Mouse (Mus musculus) cerebellum, postnatal 10 days (tissue): ENCODE measurements around the gene Cdk2ap2.

Experiments used
- DNase-seq, 2 experiments: peaks; one replicate each; pipeline ENCODE4 v3.0.0; 2021; ENCODE audit warnings: mixed read lengths in 2 of 2

The Cdk2ap2 gene

GRCm38 (mm10) chr19:4142416-4143173 lies 45.6 kb downstream of the Cdk2ap2 start:
- DNase-seq: peak; percentile 68 to 73

GRCm38 (mm10) chr19:4143759-4144268 lies 46.8 kb downstream of the Cdk2ap2 start, which contains the start of gene Cabp4:
Gene Cabp4, minus strand, starts transcription at chr19:4144033.
- no peak for DNase-seq

GRCm38 (mm10) chr19:4144550-4145498 lies 47.8 kb downstream of the Cdk2ap2 start:
- DNase-seq: no peak

- DNase-seq: no peak
Observed at GRCm38 (mm10) chr19:4145936-4146335, 49.0 kb downstream of the Cdk2ap2 start.

GRCm38 (mm10) chr19:4146366-4147021 lies 49.5 kb downstream of the Cdk2ap2 start:
- DNase-seq: no peak

GRCm38 (mm10) chr19:4147022-4147405 lies 50.0 kb downstream of the Cdk2ap2 start:
- DNase-seq: no peak

- DNase-seq: no peak
Observed at GRCm38 (mm10) chr19:4147782-4148490, 51.0 kb downstream of the Cdk2ap2 start.

GRCm38 (mm10) chr19:4148491-4148806 lies 51.5 kb downstream of the Cdk2ap2 start, which contains the start of gene Coro1b:
Gene Coro1b, plus strand, starts transcription at chr19:4148619.
- peak; percentile 99 for DNase-seq
